Mouse (Mus musculus): ENCODE data around the gene Rnls. TPM values are rescaled to one million over a fixed set of nuclear protein-coding genes. Genes with fewer than 3 reads are reported as not detected.
A peak's percentile ranks its signal among the peaks of the same experiment; 100 is the strongest.

The Rnls gene
- total and polyA plus RNA-seq, 3 experiments: not detected

DNA sequence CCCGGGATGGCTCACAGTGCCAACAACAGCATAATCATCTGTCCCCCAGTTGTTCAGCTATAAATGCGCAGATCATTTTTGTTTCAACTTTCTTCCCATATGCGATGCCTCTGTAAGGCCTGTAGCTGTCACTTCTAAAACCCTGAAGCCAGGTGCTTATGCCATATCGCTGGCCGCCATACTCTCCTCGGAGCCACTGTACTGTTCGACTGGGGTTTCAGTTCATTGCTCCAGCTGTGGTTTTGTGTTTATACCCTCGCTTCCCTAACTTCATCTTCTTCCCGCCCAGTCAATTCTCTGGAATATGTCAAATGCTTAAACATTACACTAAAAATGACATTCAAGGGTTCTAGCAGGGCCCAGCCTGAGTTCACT is 167.1 kb downstream of the Rnls start:
- no peak overlapping the region for H3K9ac ChIP-seq (ENCODE audit: control insufficient read depth, low read depth, low read length, poor library complexity, severe bottlenecking)
- peaks cover 8% of the 10 kb centered on the region in 2 experiments for H3K4me1 ChIP-seq (ENCODE audit: control insufficient read depth in 1 of 2, insufficient read depth in 2 of 2, low read length in 2 of 2)
- H3K9me3 ChIP-seq (replicated peaks; ENCODE audit: insufficient read depth, low read length): no peaks in the 10 kb centered on the region
- no peaks in the 10 kb centered on the region for H3K79me2 ChIP-seq (ENCODE audit: control insufficient read depth, insufficient read depth, low read length, poor library complexity)
- H3K27me3 ChIP-seq (ENCODE audit: control insufficient read depth in 1 of 2, insufficient read depth in 2 of 2, low read length in 2 of 2): no peaks in the 10 kb centered on the region
- H3K27ac ChIP-seq (ENCODE audit: control insufficient read depth, low read depth, low read length): no peak overlapping the region; the same call in 1 of the 2 replicates
- no peak overlapping the region; a peak in 1 of 4 replicates for H3K4me3 ChIP-seq (ENCODE audit: control insufficient read depth in 1 of 2, insufficient read depth in 1 of 2, low read depth in 2 of 2, low read length in 2 of 2)
- DNase-seq (ENCODE audit: low read depth, low spot score): no peak
- peaks cover 0 to 4% of the 10 kb centered on the region in 2 experiments; a peak in 1 of 4 replicates for H3K36me3 ChIP-seq (ENCODE audit: control insufficient read depth in 1 of 2, insufficient read depth in 2 of 2, low read length in 2 of 2)
- TF ChIP-seq ZC3H11A (IDR thresholded peaks at IDR 0.05; ENCODE audit: low read depth, low read length) (no peak), TAL1 (IDR thresholded peaks at IDR 0.05; ENCODE audit: low read length) (no peak), POLR2AphosphoS2 (IDR thresholded peaks at IDR 0.05; ENCODE audit: low read length) (no peak), BHLHE40 (IDR thresholded peaks at IDR 0.05; ENCODE audit: borderline replicate concordance, low read depth, low read length) (no peak)

DNA sequence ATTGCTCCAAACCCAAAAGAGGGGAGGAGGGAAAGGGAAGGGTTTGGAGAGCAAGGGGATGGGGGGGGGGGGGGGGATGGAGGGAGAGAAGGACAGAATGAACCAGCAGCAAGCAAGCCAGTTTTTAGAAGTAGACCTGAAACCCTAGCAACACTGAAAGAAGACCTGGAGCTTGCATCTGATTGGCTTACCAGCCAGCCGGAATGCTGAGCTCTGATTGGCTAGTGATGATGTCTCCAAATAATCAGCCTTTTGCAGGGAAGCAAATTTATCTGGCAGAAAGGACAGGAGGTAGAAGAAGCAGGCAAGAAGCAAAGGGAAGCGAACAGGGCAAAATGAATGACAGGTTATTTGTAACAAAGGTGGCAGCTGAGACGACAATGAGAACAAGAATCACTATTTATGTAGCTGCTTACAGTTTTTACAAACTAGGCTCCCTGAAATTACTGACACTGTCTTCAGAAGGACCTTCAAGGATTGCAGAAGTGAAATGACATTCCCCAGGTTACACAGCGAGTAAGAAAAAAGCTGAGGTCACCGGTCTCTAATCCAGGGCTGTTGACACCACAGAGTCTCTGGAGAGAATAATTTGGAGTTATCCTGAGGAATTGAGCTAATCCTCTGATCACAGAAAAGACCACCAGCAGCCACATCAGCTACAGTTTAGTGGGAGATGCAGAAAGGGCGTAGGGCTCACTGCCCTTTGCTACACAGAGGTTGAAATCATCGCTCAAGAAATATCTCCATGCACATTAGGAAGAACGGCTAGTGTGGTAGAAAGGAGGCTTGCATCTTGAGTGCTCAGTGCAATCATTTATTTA is 167.7 kb downstream of the Rnls start:
- DNase-seq (ENCODE audit: low read depth, low spot score): peak; percentile 93
- TF ChIP-seq CHD2 (IDR thresholded peaks at IDR 0.05; ENCODE audit: low read length) (no peak), MAFK (IDR thresholded peaks at IDR 0.05; ENCODE audit: borderline replicate concordance, low read depth, low read length) (no peak), POLR2A (IDR thresholded peaks at IDR 0.05; ENCODE audit: control insufficient read depth in 1 of 2, insufficient read depth in 1 of 2, low read depth in 1 of 2, low read length in 2 of 2, poor library complexity in 1 of 2) (peak in 1 of 2 experiments; percentile 41; a peak in 2 of 4 replicates), CTCF (IDR thresholded peaks at IDR 0.05 in 2 of 3, conservative IDR thresholded peaks at IDR 0.05 in 1 of 3; ENCODE audit: control insufficient read depth in 1 of 3, insufficient read depth in 1 of 3, low read depth in 2 of 3, low read length in 3 of 3, poor library complexity in 1 of 3, severe bottlenecking in 1 of 3) (no peak), MYC (IDR thresholded peaks at IDR 0.05; ENCODE audit: low read depth, low read length) (no peak), POLR2AphosphoS5 (IDR thresholded peaks at IDR 0.05; ENCODE audit: borderline replicate concordance, low read depth, low read length) (no peak), TAL1 (IDR thresholded peaks at IDR 0.05; ENCODE audit: low read length) (no peak), MXI1 (IDR thresholded peaks at IDR 0.05; ENCODE audit: low read depth, low read length) (0 out of 2 replicates have a peak, but pooled peaks have one; percentile 19), TBP (IDR thresholded peaks at IDR 0.05; ENCODE audit: low read depth, low read length) (no peak; the same call in 1 of the 2 replicates), SIN3A (IDR thresholded peaks at IDR 0.05; ENCODE audit: low read length) (peak; percentile 29; the same call in 1 of the 2 replicates), ZC3H11A (IDR thresholded peaks at IDR 0.05; ENCODE audit: low read depth, low read length) (no peak), KAT2A (conservative IDR thresholded peaks at IDR 0.05; ENCODE audit: low read depth, low read length) (no peak), HCFC1 (IDR thresholded peaks at IDR 0.05; ENCODE audit: low read depth, low read length) (0 out of 2 replicates have a peak, but pooled peaks have one; percentile 7), UBTF (IDR thresholded peaks at IDR 0.05; ENCODE audit: borderline replicate concordance, insufficient read depth, low read depth, low read length) (no peak), MAZ (IDR thresholded peaks at IDR 0.05; ENCODE audit: low read depth, low read length) (no peak), USF2 (IDR thresholded peaks at IDR 0.05; ENCODE audit: borderline replicate concordance in 1 of 2, insufficient read depth in 1 of 2, low read depth in 1 of 2, low read length in 2 of 2) (no peak), ETS1 (IDR thresholded peaks at IDR 0.05; ENCODE audit: low read depth, low read length) (peak; percentile 60; the same call in 1 of the 2 replicates), NELFE (IDR thresholded peaks at IDR 0.05; ENCODE audit: low read depth, low read length) (peak; percentile 36), GATA1 (IDR thresholded peaks at IDR 0.05; ENCODE audit: low read depth, low read length) (peak; percentile 36; the same call in 1 of the 2 replicates), ELF1 (IDR thresholded peaks at IDR 0.05; ENCODE audit: low read depth, low read length) (no peak), SMC3 (IDR thresholded peaks at IDR 0.05; ENCODE audit: low read depth, low read length) (peak; percentile 41; the same call in 1 of the 2 replicates), ZNF384 (IDR thresholded peaks at IDR 0.05; ENCODE audit: low read depth, low read length) (0 out of 2 replicates have a peak, but pooled peaks have one; percentile 8), E2F4 (IDR thresholded peaks at IDR 0.05; ENCODE audit: borderline replicate concordance, low read depth, low read length) (no peak), TCF12 (IDR thresholded peaks at IDR 0.05; ENCODE audit: low read depth, low read length) (peak; percentile 27; the same call in 1 of the 2 replicates), JUND (IDR thresholded peaks at IDR 0.05; ENCODE audit: low read depth, low read length) (no peak), EP300 (IDR thresholded peaks at IDR 0.05; ENCODE audit: low read depth in 1 of 2, low read length in 2 of 2) (peak; percentile 22 to 42; a peak in 2 of 4 replicates)
- peaks cover 0 to 4% of the 10 kb centered on the region in 2 experiments; a peak in 1 of 4 replicates for H3K36me3 ChIP-seq (ENCODE audit: control insufficient read depth in 1 of 2, insufficient read depth in 2 of 2, low read length in 2 of 2)
- H3K79me2 ChIP-seq (ENCODE audit: control insufficient read depth, insufficient read depth, low read length, poor library complexity): no peaks in the 10 kb centered on the region
- peak overlapping the region; percentile 21 for H3K9ac ChIP-seq (ENCODE audit: control insufficient read depth, low read depth, low read length, poor library complexity, severe bottlenecking)
- H3K27me3 ChIP-seq (ENCODE audit: control insufficient read depth in 1 of 2, insufficient read depth in 2 of 2, low read length in 2 of 2): no peaks in the 10 kb centered on the region
- peak overlapping the region; percentile 48 for H3K27ac ChIP-seq (ENCODE audit: control insufficient read depth, low read depth, low read length)
- peak overlapping the region; percentile 40 to 67 for H3K4me3 ChIP-seq (ENCODE audit: control insufficient read depth in 1 of 2, insufficient read depth in 1 of 2, low read depth in 2 of 2, low read length in 2 of 2)
- no peaks in the 10 kb centered on the region for H3K9me3 ChIP-seq (replicated peaks; ENCODE audit: insufficient read depth, low read length)
- peaks cover 8% of the 10 kb centered on the region in 2 experiments for H3K4me1 ChIP-seq (ENCODE audit: control insufficient read depth in 1 of 2, insufficient read depth in 2 of 2, low read length in 2 of 2)
